Mouse (Mus musculus) cerebellum, adult 2 months (tissue): ENCODE results near the gene Pgf.

Experiments
- CTCF ChIP-seq: fragments of 200-500 bp; IDR thresholded peaks from 2 replicates; pipeline ENCODE4 v1.5.1; 2011; ENCODE audit warnings: low read depth, mild to moderate bottlenecking, control low read depth, low read length, moderate library complexity, borderline replicate concordance; ENCODE audit not compliant: insufficient read depth
- POLR2A ChIP-seq: fragments of 200-500 bp; IDR thresholded peaks from 2 replicates; pipeline ENCODE4 v1.6.1; 2011; ENCODE audit warnings: low read length, control low read depth, borderline replicate concordance; ENCODE audit not compliant: insufficient read depth

GRCm38 (mm10) chr12:85182345-85182643 is 4.7 kb upstream of the Pgf start:
- TF ChIP-seq CTCF = no peak
- TF ChIP-seq POLR2A = no peak
